Mouse (Mus musculus): ENCODE data around the gene Zmat3. TPM values are rescaled to one million over a fixed set of nuclear protein-coding genes. Genes with fewer than 3 reads are reported as not detected.

Gene Zmat3
- polyA plus RNA-seq (2012; rRNA removed): 0.66 and 0.71 TPM in 2 replicates

DNA sequence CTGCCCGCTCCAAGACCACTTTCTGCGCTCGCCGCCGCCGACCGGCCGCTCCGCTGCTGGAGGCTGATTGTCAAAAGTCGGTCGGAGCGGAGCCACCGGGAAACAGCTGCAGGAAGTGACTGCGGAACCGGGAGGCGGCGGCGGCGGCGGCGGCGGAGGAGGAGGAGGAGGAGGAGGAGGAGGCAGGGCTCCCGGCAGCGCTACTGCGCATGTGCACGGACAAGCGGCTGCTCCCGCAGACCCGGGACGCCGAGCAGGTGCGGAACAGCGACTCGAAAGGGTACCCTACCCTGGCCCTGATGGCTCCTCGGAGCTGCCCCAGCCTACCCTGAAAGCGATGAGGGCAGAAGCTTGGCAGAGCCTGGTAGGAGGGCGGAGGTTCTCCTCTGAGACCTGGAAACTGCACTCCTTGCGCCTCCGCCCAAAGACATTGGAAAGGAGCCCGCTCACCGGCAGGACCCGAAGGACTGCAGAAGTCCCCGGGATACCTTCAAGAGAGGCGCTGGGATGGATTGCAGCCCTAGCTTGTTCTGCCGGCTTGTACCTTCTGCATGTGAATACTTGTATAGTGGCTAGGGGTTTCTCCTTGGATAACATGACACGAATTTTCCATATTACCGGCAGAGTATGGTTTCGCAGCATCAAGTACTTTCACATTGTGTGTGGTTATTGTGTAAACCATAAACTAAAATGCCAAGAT is at the start of gene Zmat3:
Zmat3 (minus strand) TSS at position 469 of the 700 bp plus-strand sequence.

DNA sequence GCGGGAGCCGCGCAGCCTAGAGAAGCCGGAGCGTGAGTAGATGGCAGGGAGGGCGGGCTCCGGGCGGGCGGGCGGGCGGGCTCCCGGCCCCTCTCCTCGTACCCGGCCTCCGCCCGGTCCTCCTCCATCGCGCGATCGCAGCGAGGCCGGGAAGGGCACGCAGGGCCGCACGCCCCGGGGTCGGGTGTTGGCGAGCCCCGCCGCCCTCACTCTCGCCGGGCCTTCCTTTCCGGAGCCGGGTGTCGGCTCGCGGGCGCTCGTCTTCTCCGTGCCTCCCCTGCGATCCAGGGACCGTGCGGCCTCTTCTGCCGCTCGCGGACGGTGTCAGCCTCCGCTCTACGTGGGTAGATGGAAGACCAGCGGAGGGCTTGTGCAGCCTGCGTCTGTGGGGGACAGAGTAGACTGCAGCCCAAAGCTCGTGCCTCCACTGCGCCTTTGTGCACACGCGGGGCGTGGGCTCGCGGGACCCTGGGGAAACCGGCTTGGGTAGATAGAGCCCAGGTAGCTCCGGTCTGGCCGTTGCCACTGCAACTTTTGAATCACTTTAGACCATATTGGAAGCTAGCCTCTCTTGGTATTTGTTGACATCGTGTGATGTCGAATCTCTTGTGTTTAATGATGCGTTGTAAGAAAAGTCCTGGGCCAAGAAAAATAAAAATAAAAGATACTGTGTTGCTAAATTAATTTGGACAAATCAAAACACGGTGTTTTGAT is 31.8 kb upstream of the Zmat3 start, which contains the start of gene Pik3ca:
Pik3ca (plus strand) TSS at position 211 of the 714 bp plus-strand sequence.

Other genes with a start within 250 kb of the Zmat3 start
- 4.5 and 5.6 TPM in 2 replicates for gene Pik3ca, start 31.7 kb upstream of the Zmat3 start, polyA plus RNA-seq (2012; rRNA removed)
- not detected in 2 replicates for gene Kcnmb3, start 126.2 kb upstream of the Zmat3 start, polyA plus RNA-seq (2012; rRNA removed)
- gene Zfp639, start 144.2 kb upstream of the Zmat3 start, polyA plus RNA-seq (2012; rRNA removed): 19.8 and 20.1 TPM in 2 replicates
- gene Mfn1, start 163.5 kb upstream of the Zmat3 start, polyA plus RNA-seq (2012; rRNA removed): 8.9 and 10.5 TPM in 2 replicates

All from liver, embryonic 14 days (tissue).